Mouse (Mus musculus) kidney, adult 8-10 months (tissue): ENCODE results near the gene Gtf2e1.

Source experiments
- DNase-seq, 2 experiments: peaks; one replicate each; pipeline ENCODE4 v3.0.0; 2022

Gene Gtf2e1

GRCm38 (mm10) chr16:37539611-37540580 is at the start of gene Gtf2e1, which contains the start of gene Rabl3:
Gene Gtf2e1 (minus strand): TSS chr16:37539789.
Gene Rabl3 (plus strand): TSS chr16:37539885.
- peak; percentile 98 for DNase-seq

- no peak for DNase-seq
Measured at GRCm38 (mm10) chr16:37585129-37585563, 45.6 kb upstream of the Gtf2e1 start.

GRCm38 (mm10) chr16:37584218-37585035 is 44.8 kb upstream of the Gtf2e1 start:
- DNase-seq, result peak; percentile 85 to 86

- no peak for DNase-seq
Measured at GRCm38 (mm10) chr16:37583801-37584200, 44.2 kb upstream of the Gtf2e1 start.

- DNase-seq, result peak; percentile 80 to 85
Measured at GRCm38 (mm10) chr16:37583306-37583705, 43.7 kb upstream of the Gtf2e1 start.

DNA sequence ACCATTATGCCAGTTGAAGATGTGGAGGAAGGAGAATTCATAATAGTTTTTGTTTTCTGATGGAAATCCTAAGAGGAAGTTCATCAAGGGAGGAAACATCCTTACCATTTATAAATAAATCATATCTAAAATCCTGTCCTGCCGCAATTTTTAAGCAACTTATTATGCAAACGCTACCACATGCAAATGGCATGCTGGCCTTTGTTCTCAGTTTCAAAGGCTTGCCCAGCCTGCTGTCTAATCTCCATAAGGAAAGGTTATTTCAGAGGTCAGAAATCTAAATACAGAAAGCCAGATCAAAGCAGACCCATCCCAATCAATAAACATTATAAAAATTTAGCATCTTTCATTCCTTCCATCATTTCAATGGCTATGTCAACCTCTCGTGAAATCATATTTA is 42.3 kb upstream of the Gtf2e1 start:
- no peak for DNase-seq

DNA sequence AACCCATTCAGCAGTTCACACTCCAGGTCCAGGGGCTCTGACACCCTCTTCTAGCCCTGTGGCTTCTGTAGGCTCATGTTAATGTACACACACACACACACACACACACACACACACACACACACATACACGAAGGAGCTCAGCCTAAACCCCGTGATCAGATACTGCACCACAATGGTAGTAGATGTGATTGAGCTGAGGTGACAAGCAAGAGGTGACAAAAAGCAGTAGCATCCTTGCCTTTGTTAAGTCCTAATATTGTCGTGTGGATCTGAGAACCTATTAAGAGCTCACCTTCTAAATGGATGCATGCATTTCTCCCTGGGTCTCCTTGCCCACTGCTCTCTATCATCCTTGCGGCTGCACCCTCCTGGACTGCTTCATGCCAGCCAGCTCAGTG is 41.1 kb upstream of the Gtf2e1 start:
- no peak for DNase-seq

GRCm38 (mm10) chr16:37579994-37580393 is 40.4 kb upstream of the Gtf2e1 start, which contains the start of gene Hgd:
Gene Hgd (plus strand): TSS chr16:37580153.
- peak; percentile 54 to 77 for DNase-seq

GRCm38 (mm10) chr16:37579591-37579990 is 40.0 kb upstream of the Gtf2e1 start:
- peak in 1 of 2 experiments; percentile 34 for DNase-seq

- DNase-seq, result no peak
Measured at GRCm38 (mm10) chr16:37575325-37575724, 35.7 kb upstream of the Gtf2e1 start.

- DNase-seq, result no peak
Measured at GRCm38 (mm10) chr16:37573061-37573460, 33.5 kb upstream of the Gtf2e1 start.

GRCm38 (mm10) chr16:37572117-37572754 is 32.6 kb upstream of the Gtf2e1 start:
- DNase-seq, result no peak

- no peak for DNase-seq
Measured at GRCm38 (mm10) chr16:37571554-37571953, 32.0 kb upstream of the Gtf2e1 start.

- DNase-seq, result no peak
Measured at GRCm38 (mm10) chr16:37567113-37568050, 27.8 kb upstream of the Gtf2e1 start.

DNA sequence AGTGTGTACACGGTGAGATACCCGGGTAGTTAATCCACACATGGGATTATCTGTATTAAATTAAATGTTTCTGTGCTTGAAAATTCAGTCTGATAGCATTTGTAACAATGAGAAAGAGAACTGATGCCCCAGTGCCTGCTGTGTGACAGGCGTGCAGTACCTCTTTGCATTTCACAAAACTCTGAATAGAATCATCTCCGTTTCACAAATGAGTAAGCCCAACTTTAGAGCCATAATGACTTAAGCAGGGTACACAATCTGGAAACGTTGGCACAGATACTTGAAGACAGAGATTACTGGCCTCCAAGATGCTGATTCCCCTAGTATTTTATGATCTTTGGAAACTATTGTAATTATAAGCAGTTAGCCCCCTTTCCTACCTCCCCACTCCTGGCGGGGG is 26.5 kb upstream of the Gtf2e1 start:
- DNase-seq, result no peak

GRCm38 (mm10) chr16:37565117-37565516 is 25.5 kb upstream of the Gtf2e1 start:
- no peak for DNase-seq

DNA sequence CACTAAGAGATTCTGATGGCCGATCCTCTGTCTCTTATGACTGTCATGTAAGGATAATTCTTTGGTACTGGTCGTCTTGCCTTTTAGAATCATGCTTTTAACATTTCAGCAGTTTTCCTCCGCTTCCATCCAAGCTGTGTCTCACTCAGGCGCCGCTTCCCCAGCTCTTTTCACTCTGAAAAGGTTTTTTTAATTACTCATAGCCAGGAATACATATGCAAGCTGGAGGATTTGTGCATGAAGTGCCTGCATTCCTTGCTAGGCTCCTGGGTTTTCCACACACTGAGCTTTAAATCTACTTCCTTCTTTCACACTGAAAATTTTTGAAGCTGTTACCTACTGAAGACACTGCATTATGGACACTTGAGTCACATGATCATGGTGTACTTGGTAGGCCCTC is 23.4 kb upstream of the Gtf2e1 start:
- no peak for DNase-seq

DNA sequence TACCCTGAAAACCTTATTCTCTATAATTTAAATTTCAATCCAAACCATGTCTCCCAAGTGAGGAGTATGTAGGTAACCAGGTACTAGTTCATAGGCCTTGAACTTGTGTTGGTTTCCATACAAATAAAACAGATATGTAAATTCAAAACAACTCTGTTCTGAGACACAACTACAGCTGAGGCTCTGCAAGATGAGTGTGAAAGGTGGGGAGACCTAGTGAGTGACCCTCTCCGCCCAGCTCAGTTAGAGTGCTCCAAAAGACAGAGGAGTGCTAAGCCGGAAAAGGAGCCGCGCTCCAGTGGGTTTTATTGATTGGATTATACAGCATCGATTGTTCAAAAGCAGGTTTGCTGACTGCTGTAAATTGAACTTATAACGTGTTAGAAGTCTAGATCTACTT is 22.8 kb upstream of the Gtf2e1 start:
- no peak for DNase-seq

DNA sequence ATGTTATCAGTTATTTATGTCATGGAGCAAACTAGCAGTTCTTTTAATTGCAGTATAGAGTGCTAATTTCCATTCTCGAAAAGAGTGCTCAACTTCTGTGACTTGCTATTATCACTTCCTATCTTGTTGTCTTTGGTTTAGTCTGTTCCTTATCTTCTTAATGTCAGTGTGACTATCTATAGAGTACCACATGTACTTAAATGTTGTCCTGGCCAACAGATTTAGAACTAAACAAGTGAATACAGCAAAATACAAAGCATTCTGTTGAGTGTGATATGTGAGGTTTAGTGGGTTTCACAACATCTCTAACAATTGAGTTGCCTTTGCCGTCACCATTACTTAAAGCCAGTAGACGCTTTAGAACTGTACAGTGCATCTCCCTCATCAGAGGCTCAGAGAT is 13.2 kb upstream of the Gtf2e1 start:
- DNase-seq, result no peak

DNA sequence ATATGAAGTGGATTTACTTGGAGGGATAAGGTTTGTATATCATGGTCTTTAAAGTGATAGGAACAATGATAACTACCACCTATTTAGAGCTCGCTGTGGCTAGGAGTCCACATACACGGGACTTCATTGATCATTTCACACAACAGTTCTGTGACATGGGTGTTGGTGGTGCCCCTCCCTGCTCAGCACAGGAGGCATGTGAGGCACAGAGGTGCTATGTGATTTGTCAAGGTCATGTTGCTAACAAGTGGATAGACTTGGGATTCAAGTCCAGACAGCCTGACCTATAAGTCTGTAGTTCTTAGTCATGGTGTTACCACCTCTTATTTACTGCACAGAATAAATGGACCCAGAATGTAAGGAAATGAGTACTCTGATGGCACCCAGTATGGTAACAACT is 11.4 kb upstream of the Gtf2e1 start:
- no peak for DNase-seq

GRCm38 (mm10) chr16:37550266-37550665 is 10.7 kb upstream of the Gtf2e1 start:
- DNase-seq, result no peak

- DNase-seq, result no peak
Measured at GRCm38 (mm10) chr16:37546312-37546711, 6.7 kb upstream of the Gtf2e1 start.
